Mouse (Mus musculus): ENCODE results near the gene Aurkb.
"Not testable (repeated sequence)": the region's sequence is repeated elsewhere in the genome, so short reads cannot be mapped to it uniquely, and the experiment has no call there.

Gene Aurkb

GRCm38 (mm10) chr11:69080102-69080854 lies 34.8 kb downstream of the Aurkb start:
- DNase-seq (ENCODE audit: low spot score in 2 of 2) = no peak

- DNase-seq (ENCODE audit: low spot score in 2 of 2) = no peak
Measured at GRCm38 (mm10) chr11:69080855-69081222, 35.4 kb downstream of the Aurkb start.

GRCm38 (mm10) chr11:69081613-69082012 lies 36.2 kb downstream of the Aurkb start:
- DNase-seq (ENCODE audit: low spot score in 2 of 2) = no peak

- DNase-seq (ENCODE audit: low spot score in 2 of 2) = no peak
Measured at GRCm38 (mm10) chr11:69085608-69086007, 40.2 kb downstream of the Aurkb start.

GRCm38 (mm10) chr11:69086390-69086789 lies 40.9 kb downstream of the Aurkb start:
- no peak for DNase-seq (ENCODE audit: low spot score in 2 of 2)

GRCm38 (mm10) chr11:69087082-69087481 lies 41.6 kb downstream of the Aurkb start:
- DNase-seq (ENCODE audit: low spot score in 2 of 2) = no peak

- no peak for DNase-seq (ENCODE audit: low spot score in 2 of 2)
Measured at GRCm38 (mm10) chr11:69087597-69087996, 42.1 kb downstream of the Aurkb start.

GRCm38 (mm10) chr11:69088103-69088855 lies 42.8 kb downstream of the Aurkb start, which contains the start of gene Vamp2:
Gene Vamp2, plus strand, starts transcription at chr11:69088490.
- DNase-seq (ENCODE audit: low spot score in 2 of 2) = peak; percentile 90 to 91

GRCm38 (mm10) chr11:69088856-69089615 lies 43.6 kb downstream of the Aurkb start:
- no peak for DNase-seq (ENCODE audit: low spot score in 2 of 2)

- no peak for DNase-seq (ENCODE audit: low spot score in 2 of 2)
Measured at GRCm38 (mm10) chr11:69089616-69090290, 44.3 kb downstream of the Aurkb start.

- DNase-seq (ENCODE audit: low spot score in 2 of 2) = no peak
Measured at GRCm38 (mm10) chr11:69090367-69090766, 44.9 kb downstream of the Aurkb start.

GRCm38 (mm10) chr11:69091566-69092385 lies 46.3 kb downstream of the Aurkb start:
- DNase-seq (ENCODE audit: low spot score in 2 of 2) = no peak

GRCm38 (mm10) chr11:69092386-69092751 lies 46.9 kb downstream of the Aurkb start:
- DNase-seq (ENCODE audit: low spot score in 2 of 2) = peak; percentile 87 to 91

- peak in 1 of 2 experiments; percentile 49 for DNase-seq (ENCODE audit: low spot score in 2 of 2)
Measured at GRCm38 (mm10) chr11:69092871-69093270, 47.4 kb downstream of the Aurkb start.

- not testable (repeated sequence) for DNase-seq (ENCODE audit: low spot score in 2 of 2)
Measured at GRCm38 (mm10) chr11:69093856-69094255, 48.4 kb downstream of the Aurkb start.

- peak; percentile 100 for DNase-seq (ENCODE audit: low spot score in 2 of 2)
Measured at GRCm38 (mm10) chr11:69094697-69095429, 49.4 kb downstream of the Aurkb start, which contains the start of gene Per1. Gene Per1, plus strand, starts transcription at chr11:69095217.

GRCm38 (mm10) chr11:69095511-69096231 lies 50.2 kb downstream of the Aurkb start:
- DNase-seq (ENCODE audit: low spot score in 2 of 2) = peak; percentile 40 to 65

GRCm38 (mm10) chr11:69096360-69096986 lies 51.0 kb downstream of the Aurkb start:
- DNase-seq (ENCODE audit: low spot score in 2 of 2) = no peak
